Mouse (Mus musculus): Measurements from ENCODE around the gene Rpl18. TPM values are rescaled to one million over a fixed set of nuclear protein-coding genes. Genes with fewer than 3 reads are reported as not detected.

Rpl18 gene
- total RNA-seq (2014; rRNA removed; ENCODE audit: low replicate concordance) (1,259 and 1,310 TPM in 2 replicates), polyA plus RNA-seq (2015; fragmentation: Nextera tagmentation; extraction: Ambion mirVana) (479 and 486 TPM in 2 replicates)

DNA sequence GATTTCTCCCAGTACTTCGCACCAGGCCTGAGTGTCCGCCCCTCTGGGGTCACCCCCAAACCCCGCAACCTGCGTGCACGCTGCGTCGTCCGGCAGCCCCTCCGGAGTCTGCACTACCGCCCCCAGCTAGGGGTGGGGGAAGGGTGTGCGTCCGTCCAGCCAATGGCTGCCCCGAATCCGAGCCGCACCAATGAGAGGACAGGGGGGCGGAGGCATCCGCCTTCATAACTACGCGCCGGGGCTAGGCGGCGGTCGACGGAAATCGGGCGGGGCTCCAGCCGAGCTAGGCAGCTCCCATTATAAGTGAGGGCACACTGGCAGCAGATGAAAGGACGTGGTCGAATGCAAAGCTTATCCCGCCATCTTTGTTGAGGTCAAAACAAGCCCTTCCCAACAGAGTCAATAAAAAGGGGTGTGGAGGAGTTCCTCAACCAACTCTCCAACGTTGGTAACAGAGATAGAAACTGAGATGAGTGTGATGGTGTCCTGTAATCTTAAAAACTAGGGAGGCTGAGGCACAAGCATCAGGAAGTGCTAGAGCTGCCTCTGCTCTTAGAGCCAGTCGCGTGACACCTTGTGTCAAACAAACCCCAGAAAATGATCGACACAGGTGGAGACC lies at the start of gene Rpl18:
Gene Rpl18, plus strand, starts transcription at position 368 of the 619 bp plus-strand sequence.
- peaks cover 44% of the 10 kb centered on the region for H3K36me3 ChIP-seq (replicated peaks; ENCODE audit: control insufficient read depth, insufficient read depth, low read length)

GRCm38 (mm10) chr7:45666161-45666560 lies 49.1 kb upstream of the Rpl18 start, which contains the start of gene Fut2:
Gene Fut2 (minus strand): TSS chr7:45666394.
- no peaks in the 10 kb centered on the region for H3K9me3 ChIP-seq (replicated peaks; ENCODE audit: control insufficient read depth, low read length)
- TF ChIP-seq CTCF (IDR thresholded peaks at IDR 0.05; ENCODE audit: low read depth) (no peak), EP300 (IDR thresholded peaks at IDR 0.05; ENCODE audit: low read depth) (no peak)
- no peak within 1 kb of the TSS for H3K4me2 ChIP-seq (ENCODE audit: low read depth, low read length)
- H3K27ac ChIP-seq (ENCODE audit: low read depth), result no peak within 1 kb of the TSS
- H3K9ac ChIP-seq (replicated peaks; ENCODE audit: low read depth, low read length), result no peak within 1 kb of the TSS
- H3K36me3 ChIP-seq (replicated peaks; ENCODE audit: control insufficient read depth, insufficient read depth, low read length), result no peaks in the 10 kb centered on the region
- no peak within 1 kb of the TSS for H3K4me3 ChIP-seq (ENCODE audit: low read depth, low read length)
- H3K27me3 ChIP-seq (ENCODE audit: control insufficient read depth, insufficient read depth, low read length), result no peaks in the 10 kb centered on the region
- ATAC-seq (ENCODE audit: insufficient read depth, low read depth), result no peak
- no peak for DNase-seq (ENCODE audit: low spot score)
- WGBS, result 83% methylated on average over 7 of the region's 7 CpGs
- peaks cover 3% of the 10 kb centered on the region; the same call in 1 of the 2 replicates for H3K4me1 ChIP-seq (ENCODE audit: control insufficient read depth, insufficient read depth)

More for the DNA sequence above, at the start of gene Rpl18:
- H3K4me2 ChIP-seq (ENCODE audit: low read depth, low read length), result peak within 1 kb of the TSS; percentile 93
- H3K27ac ChIP-seq (ENCODE audit: low read depth), result peak within 1 kb of the TSS; percentile 64
- peak within 1 kb of the TSS; percentile 57 for H3K4me3 ChIP-seq (ENCODE audit: low read depth, low read length)
- H3K4me1 ChIP-seq (ENCODE audit: control insufficient read depth, insufficient read depth), result peaks cover 35% of the 10 kb centered on the region
- 7% methylated on average over 34 of the region's 34 CpGs for WGBS
- TF ChIP-seq EP300 (IDR thresholded peaks at IDR 0.05; ENCODE audit: low read depth) (peak; percentile 84), CTCF (IDR thresholded peaks at IDR 0.05; ENCODE audit: low read depth) (no peak)
- no peaks in the 10 kb centered on the region for H3K9me3 ChIP-seq (replicated peaks; ENCODE audit: control insufficient read depth, low read length)
- peak within 1 kb of the TSS; percentile 77 for H3K9ac ChIP-seq (replicated peaks; ENCODE audit: low read depth, low read length)
- H3K27me3 ChIP-seq (ENCODE audit: control insufficient read depth, insufficient read depth, low read length), result no peaks in the 10 kb centered on the region
- peak; percentile 98 for DNase-seq (ENCODE audit: low spot score)
- peak; percentile 91 for ATAC-seq (ENCODE audit: insufficient read depth, low read depth)

- no peak overlapping the region for H3K4me3 ChIP-seq (ENCODE audit: low read depth, low read length)
- no peak overlapping the region for H3K4me2 ChIP-seq (ENCODE audit: low read depth, low read length)
- no peaks in the 10 kb centered on the region for H3K9me3 ChIP-seq (replicated peaks; ENCODE audit: control insufficient read depth, low read length)
- no peak overlapping the region for H3K27ac ChIP-seq (ENCODE audit: low read depth)
- no peak overlapping the region for H3K9ac ChIP-seq (replicated peaks; ENCODE audit: low read depth, low read length)
- WGBS, result 71% methylated on average over 14 of the region's 14 CpGs
- DNase-seq (ENCODE audit: low spot score) (no peak), ATAC-seq (ENCODE audit: insufficient read depth, low read depth) (no peak)
- H3K36me3 ChIP-seq (replicated peaks; ENCODE audit: control insufficient read depth, insufficient read depth, low read length), result no peaks in the 10 kb centered on the region
- TF ChIP-seq EP300 (IDR thresholded peaks at IDR 0.05; ENCODE audit: low read depth) (no peak), CTCF (IDR thresholded peaks at IDR 0.05; ENCODE audit: low read depth) (no peak)
- H3K27me3 ChIP-seq (ENCODE audit: control insufficient read depth, insufficient read depth, low read length), result no peaks in the 10 kb centered on the region
- H3K4me1 ChIP-seq (ENCODE audit: control insufficient read depth, insufficient read depth), result peaks cover 3% of the 10 kb centered on the region; the same call in 1 of the 2 replicates
Observed at GRCm38 (mm10) chr7:45667761-45668160, 47.5 kb upstream of the Rpl18 start.

GRCm38 (mm10) chr7:45668921-45669320 lies 46.3 kb upstream of the Rpl18 start:
- WGBS, result 94% methylated on average over 9 of the region's 9 CpGs
- no peak overlapping the region for H3K4me2 ChIP-seq (ENCODE audit: low read depth, low read length)
- no peak overlapping the region for H3K9ac ChIP-seq (replicated peaks; ENCODE audit: low read depth, low read length)
- H3K4me1 ChIP-seq (ENCODE audit: control insufficient read depth, insufficient read depth), result peaks cover 3% of the 10 kb centered on the region; the same call in 1 of the 2 replicates
- H3K36me3 ChIP-seq (replicated peaks; ENCODE audit: control insufficient read depth, insufficient read depth, low read length), result no peaks in the 10 kb centered on the region
- peak; percentile 8; the same call in 1 of the 2 replicates for TF ChIP-seq CTCF (IDR thresholded peaks at IDR 0.05; ENCODE audit: low read depth)
- no peak for TF ChIP-seq EP300 (IDR thresholded peaks at IDR 0.05; ENCODE audit: low read depth)
- H3K4me3 ChIP-seq (ENCODE audit: low read depth, low read length), result no peak overlapping the region
- no peak overlapping the region for H3K27ac ChIP-seq (ENCODE audit: low read depth)
- H3K9me3 ChIP-seq (replicated peaks; ENCODE audit: control insufficient read depth, low read length), result no peaks in the 10 kb centered on the region
- no peak for ATAC-seq (ENCODE audit: insufficient read depth, low read depth)
- H3K27me3 ChIP-seq (ENCODE audit: control insufficient read depth, insufficient read depth, low read length), result no peaks in the 10 kb centered on the region
- DNase-seq (ENCODE audit: low spot score), result no peak

- H3K9ac ChIP-seq (replicated peaks; ENCODE audit: low read depth, low read length), result no peak overlapping the region
- TF ChIP-seq CTCF (IDR thresholded peaks at IDR 0.05; ENCODE audit: low read depth) (no peak), EP300 (IDR thresholded peaks at IDR 0.05; ENCODE audit: low read depth) (no peak)
- H3K4me2 ChIP-seq (ENCODE audit: low read depth, low read length), result no peak overlapping the region
- H3K27me3 ChIP-seq (ENCODE audit: control insufficient read depth, insufficient read depth, low read length), result no peaks in the 10 kb centered on the region
- WGBS, result 76% methylated on average over 7 of the region's 7 CpGs
- no peak overlapping the region for H3K4me3 ChIP-seq (ENCODE audit: low read depth, low read length)
- no peaks in the 10 kb centered on the region for H3K9me3 ChIP-seq (replicated peaks; ENCODE audit: control insufficient read depth, low read length)
- H3K36me3 ChIP-seq (replicated peaks; ENCODE audit: control insufficient read depth, insufficient read depth, low read length), result no peaks in the 10 kb centered on the region
- H3K27ac ChIP-seq (ENCODE audit: low read depth), result no peak overlapping the region
- no peak for DNase-seq (ENCODE audit: low spot score)
- no peak for ATAC-seq (ENCODE audit: insufficient read depth, low read depth)
- H3K4me1 ChIP-seq (ENCODE audit: control insufficient read depth, insufficient read depth), result peaks cover 26% of the 10 kb centered on the region
Observed at GRCm38 (mm10) chr7:45677627-45678295, 37.5 kb upstream of the Rpl18 start.
